Mouse (Mus musculus): ENCODE results near the gene Pfkm. TPM values are rescaled to one million over a fixed set of nuclear protein-coding genes. Genes with fewer than 3 reads are reported as not detected.

The Pfkm gene
- total and polyA plus RNA-seq, 3 experiments: 23.5 to 37.9 (median 29.6) TPM

GRCm38 (mm10) chr15:98114852-98115778 lies 22.7 kb downstream of the Pfkm start:
- no peak for DNase-seq (ENCODE audit: extremely low read depth)
- H3K9me3 ChIP-seq (replicated peaks; ENCODE audit: low read length): no peaks in the 10 kb centered on the region
- H3K4me1 ChIP-seq (ENCODE audit: control insufficient read depth in 1 of 2, insufficient read depth in 2 of 2): peaks cover 0 to 6% of the 10 kb centered on the region in 2 experiments; a peak in 2 of 4 replicates
- H3K4me2 ChIP-seq (ENCODE audit: insufficient read depth, low read depth, poor library complexity, severe bottlenecking): no peak overlapping the region
- dilution Hi-C loops (cut with MboI; ENCODE audit: extremely low pct_ligation_motif_present, extremely low pct_unique_long_range_greater_than_20kb, low sequenced_read_pairs): no loop called here
- no peak overlapping the region for H3K9ac ChIP-seq (ENCODE audit: insufficient read depth, low read depth)
- H3K4me3 ChIP-seq (replicated peaks in 1 of 3; ENCODE audit: low read depth in 2 of 3, low read length in 2 of 3, poor library complexity in 1 of 3): no peak overlapping the region
- H3K27ac ChIP-seq (ENCODE audit: insufficient read depth, low read depth): no peak overlapping the region
- in situ Hi-C loops (cut with MboI; ENCODE audit: low pct_ligation_motif_present, low pct_unique_long_range_greater_than_20kb, low sequenced_read_pairs): no loop called here
- H3K36me3 ChIP-seq (replicated peaks in 1 of 2; ENCODE audit: control insufficient read depth in 1 of 2, insufficient read depth in 1 of 2, low read length in 1 of 2): peaks cover 11 to 73% of the 10 kb centered on the region in 2 experiments
- no peaks in the 10 kb centered on the region for H3K27me3 ChIP-seq (replicated peaks)
- no peaks in the 10 kb centered on the region for H3K79me2 ChIP-seq (replicated peaks; ENCODE audit: control insufficient read depth, extremely low read depth, insufficient read depth, poor library complexity, severe bottlenecking)
- TF ChIP-seq MYC (IDR thresholded peaks at IDR 0.05; ENCODE audit: low read depth, low read length) (no peak), NRF1 (IDR thresholded peaks at IDR 0.05; ENCODE audit: low read depth, low read length) (no peak), NELFE (IDR thresholded peaks at IDR 0.05; ENCODE audit: low read depth, low read length) (no peak)

- no peak for TF ChIP-seq ZMIZ1 (IDR thresholded peaks at IDR 0.05; ENCODE audit: low read depth, low read length)
- no peak for TF ChIP-seq JUN (IDR thresholded peaks at IDR 0.05; ENCODE audit: insufficient read depth, low read depth, low read length)
- TF ChIP-seq ELF1 (IDR thresholded peaks at IDR 0.05; ENCODE audit: low read depth, low read length): no peak
- TF ChIP-seq CTCF (conservative IDR thresholded peaks at IDR 0.05 in 1 of 2, IDR thresholded peaks at IDR 0.05 in 1 of 2; ENCODE audit: low read depth in 2 of 2, low read length in 2 of 2): no peak
- TF ChIP-seq MEF2A (IDR thresholded peaks at IDR 0.05; ENCODE audit: borderline replicate concordance, low read depth, low read length): no peak
- TF ChIP-seq EP300 (IDR thresholded peaks at IDR 0.05; ENCODE audit: low read length): no peak
- no peak for TF ChIP-seq SMC3 (IDR thresholded peaks at IDR 0.05; ENCODE audit: low read depth, low read length)
- TF ChIP-seq BHLHE40 (IDR thresholded peaks at IDR 0.05; ENCODE audit: low read depth, low read length): no peak
- no peak for TF ChIP-seq USF1 (IDR thresholded peaks at IDR 0.05; ENCODE audit: low read depth, low read length)
- no peak for TF ChIP-seq PAX5 (IDR thresholded peaks at IDR 0.05; ENCODE audit: low read length)
- H3K27ac ChIP-seq (ENCODE audit: insufficient read depth, low read depth): no peak overlapping the region
- H3K4me3 ChIP-seq (replicated peaks in 1 of 3; ENCODE audit: low read depth in 2 of 3, low read length in 2 of 3, poor library complexity in 1 of 3): no peak overlapping the region
- H3K27me3 ChIP-seq (replicated peaks): no peaks in the 10 kb centered on the region
- no peaks in the 10 kb centered on the region for H3K9me3 ChIP-seq (replicated peaks; ENCODE audit: low read length)
- H3K36me3 ChIP-seq (replicated peaks in 1 of 2; ENCODE audit: control insufficient read depth in 1 of 2, insufficient read depth in 1 of 2, low read length in 1 of 2): peaks cover 14 to 79% of the 10 kb centered on the region in 2 experiments
- dilution Hi-C loops (cut with MboI; ENCODE audit: extremely low pct_ligation_motif_present, extremely low pct_unique_long_range_greater_than_20kb, low sequenced_read_pairs): no loop called here
- H3K4me2 ChIP-seq (ENCODE audit: insufficient read depth, low read depth, poor library complexity, severe bottlenecking): no peak overlapping the region
- H3K79me2 ChIP-seq (replicated peaks; ENCODE audit: control insufficient read depth, extremely low read depth, insufficient read depth, poor library complexity, severe bottlenecking): no peaks in the 10 kb centered on the region
- no peak for DNase-seq (ENCODE audit: extremely low read depth)
- no peak overlapping the region for H3K9ac ChIP-seq (ENCODE audit: insufficient read depth, low read depth)
- peaks cover 0 to 6% of the 10 kb centered on the region in 2 experiments; a peak in 1 of 4 replicates for H3K4me1 ChIP-seq (ENCODE audit: control insufficient read depth in 1 of 2, insufficient read depth in 2 of 2)
- in situ Hi-C loops (cut with MboI; ENCODE audit: low pct_ligation_motif_present, low pct_unique_long_range_greater_than_20kb, low sequenced_read_pairs): no loop called here
Observed at GRCm38 (mm10) chr15:98115779-98116163, 23.4 kb downstream of the Pfkm start.

Measured in CH12.LX (cell line).